Mouse (Mus musculus) layer of hippocampus, adult 9-11 months (tissue): ENCODE results near the gene Ube2f.

ENCODE experiments used
- DNase-seq: peaks from one replicate; pipeline ENCODE4 v3.0.0; 2022

Gene Ube2f

DNA sequence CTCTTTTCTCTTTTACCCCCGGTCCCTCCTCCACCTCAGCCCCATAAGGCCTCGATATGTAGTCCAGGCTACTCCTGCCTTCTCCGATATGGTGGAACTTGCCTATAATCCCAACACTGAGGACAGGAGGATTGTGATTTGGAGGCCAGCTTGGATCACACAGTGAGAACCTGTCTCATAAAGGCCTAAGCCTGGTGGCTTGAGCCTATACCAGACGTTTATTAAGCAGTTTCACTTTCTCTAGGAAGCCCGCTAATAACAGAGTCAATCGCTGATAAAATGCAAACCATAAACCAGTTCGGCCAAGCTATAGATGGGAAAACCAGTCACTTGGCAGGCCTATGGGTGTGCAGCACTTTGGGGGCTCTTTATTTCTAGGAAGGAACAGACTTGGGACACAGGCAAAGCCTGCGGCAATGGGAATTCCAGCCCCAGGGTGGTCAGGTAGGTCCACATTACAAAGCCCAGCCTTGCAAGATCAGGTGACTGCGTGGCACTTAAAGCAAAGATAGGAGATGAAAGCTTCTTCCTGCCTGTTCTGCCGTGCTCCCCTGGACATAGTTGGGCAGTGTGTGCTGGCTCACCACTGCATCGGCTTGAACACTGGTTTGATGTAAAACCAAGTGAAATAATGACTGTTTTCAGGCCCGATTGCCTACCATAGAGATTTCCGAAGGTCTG is 49.1 kb downstream of the Ube2f start:
- DNase-seq, result no peak

DNA sequence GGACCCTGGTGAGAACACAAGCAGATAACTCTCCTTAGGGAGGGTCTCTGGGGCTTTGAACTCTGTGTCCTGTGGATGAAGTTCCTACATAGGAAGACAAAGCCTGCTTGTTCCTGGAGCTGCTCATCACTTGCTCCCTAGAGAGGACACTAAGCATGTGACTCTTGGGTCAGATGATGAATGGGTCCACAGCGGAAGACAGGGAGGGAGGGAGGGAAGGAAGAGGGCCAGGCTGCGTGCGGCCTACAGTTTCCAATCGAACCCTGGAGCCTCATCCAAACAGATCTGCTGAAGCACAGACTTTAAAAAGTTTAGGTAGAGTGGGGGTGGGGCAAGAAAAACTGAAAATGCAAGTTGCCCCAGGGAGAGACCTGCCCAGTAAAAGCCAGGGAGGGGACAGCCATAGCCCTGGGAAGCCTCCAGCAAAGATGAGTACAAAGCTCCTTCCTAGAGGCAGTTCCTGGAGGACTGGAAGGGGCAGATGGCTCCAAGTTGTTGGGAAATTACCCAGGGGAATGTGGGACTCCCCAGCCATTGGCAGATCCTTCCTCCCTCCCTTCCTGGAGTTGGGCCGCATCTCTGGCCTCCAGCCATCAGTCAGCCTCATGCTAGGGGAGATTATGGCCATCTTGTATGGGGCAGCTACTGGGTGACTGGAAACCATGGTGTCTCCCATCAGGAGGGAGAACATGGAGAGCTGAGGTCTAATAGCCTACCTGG is 49.8 kb downstream of the Ube2f start:
- DNase-seq, result no peak

DNA sequence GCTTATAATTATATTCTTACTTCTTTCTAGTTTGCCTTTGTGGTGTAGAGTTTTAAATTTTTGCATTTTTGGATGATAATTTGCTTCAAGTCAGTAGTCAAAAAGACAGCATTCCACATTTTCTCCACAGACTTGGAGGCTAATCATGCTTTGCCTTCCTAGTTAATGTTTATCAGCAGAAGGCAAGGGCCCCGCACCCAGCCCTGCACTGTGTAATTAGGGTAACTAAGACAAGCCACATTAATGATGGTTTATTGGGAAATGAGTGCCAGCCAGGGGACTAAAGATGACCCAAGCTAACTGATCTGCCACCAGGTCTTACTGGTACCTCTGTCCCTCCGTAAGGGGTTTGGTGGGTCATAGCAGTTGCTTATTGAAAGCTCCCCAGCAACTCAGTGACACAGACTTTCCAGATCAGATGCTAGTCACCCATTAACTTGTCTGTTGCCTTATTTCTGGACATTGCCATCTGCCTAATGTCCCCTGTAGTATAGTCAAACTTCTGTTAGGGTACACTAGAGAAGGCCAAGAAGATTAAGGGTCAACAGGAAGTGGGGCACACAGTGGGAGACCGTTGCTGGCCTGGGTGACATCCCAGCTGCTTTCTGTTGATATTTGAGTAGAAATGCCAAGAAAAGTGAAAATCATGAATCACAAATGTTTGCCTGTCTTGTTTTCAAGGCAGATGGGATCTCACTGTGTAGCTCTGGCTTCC is 51.3 kb downstream of the Ube2f start:
- no peak for DNase-seq

DNA sequence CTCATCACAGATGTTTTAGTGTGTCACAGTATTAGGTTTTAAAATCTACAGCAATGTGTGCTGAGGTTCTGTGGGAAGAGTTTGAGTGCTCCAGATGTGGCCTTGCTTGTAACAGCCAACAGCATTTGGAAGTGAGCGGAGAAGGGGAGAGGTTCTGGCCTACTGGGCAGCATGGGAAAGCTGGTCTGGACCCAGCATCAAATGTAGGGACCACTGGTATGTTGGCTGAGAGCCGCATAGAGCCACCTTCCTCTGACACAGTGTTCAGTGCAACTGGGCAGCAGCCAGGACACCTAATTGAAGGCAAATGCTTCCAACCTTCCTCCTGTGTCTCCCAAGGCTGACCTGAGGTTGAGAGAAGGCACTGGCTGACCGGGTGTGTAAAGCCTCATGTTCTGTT is 51.9 kb downstream of the Ube2f start:
- DNase-seq, result no peak

GRCm38 (mm10) chr1:91304621-91305020 is 54.5 kb downstream of the Ube2f start:
- no peak for DNase-seq

DNA sequence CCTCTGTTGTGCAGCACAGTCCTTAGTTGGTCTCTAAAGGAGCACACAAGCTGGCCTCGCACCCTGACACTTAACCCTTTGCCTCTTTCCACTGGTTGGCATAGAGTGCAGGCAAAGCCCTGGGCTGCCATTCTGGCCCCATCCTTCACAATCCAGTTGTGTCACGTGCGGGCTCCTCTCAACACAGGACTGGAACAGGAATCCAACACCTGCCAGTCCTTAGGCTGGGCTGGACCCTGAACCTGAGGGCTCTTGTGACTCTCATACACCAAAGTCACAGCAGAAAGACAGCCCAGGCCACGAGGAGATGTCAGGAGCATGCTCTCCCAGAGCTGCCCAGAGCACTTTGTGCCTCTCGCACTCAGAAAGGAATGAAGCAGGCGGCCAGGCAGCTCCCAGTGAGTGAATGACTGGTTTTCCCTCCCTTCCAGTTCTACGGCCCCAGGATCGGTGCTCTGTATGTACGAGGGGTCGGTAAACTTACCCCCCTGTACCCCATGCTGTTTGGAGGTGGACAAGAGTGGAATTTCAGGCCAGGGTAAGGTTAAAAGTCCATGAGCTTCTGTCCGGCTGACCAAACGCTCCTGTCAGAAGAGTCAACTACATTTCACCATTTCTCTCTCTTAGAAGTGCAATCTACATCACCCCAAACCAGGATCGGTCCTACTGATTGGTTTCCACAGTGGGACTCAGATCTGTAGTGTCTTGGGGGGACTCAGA is 59.4 kb downstream of the Ube2f start:
- no peak for DNase-seq

- no peak for DNase-seq
Observed at GRCm38 (mm10) chr1:91312273-91312672, 62.2 kb downstream of the Ube2f start.

DNA sequence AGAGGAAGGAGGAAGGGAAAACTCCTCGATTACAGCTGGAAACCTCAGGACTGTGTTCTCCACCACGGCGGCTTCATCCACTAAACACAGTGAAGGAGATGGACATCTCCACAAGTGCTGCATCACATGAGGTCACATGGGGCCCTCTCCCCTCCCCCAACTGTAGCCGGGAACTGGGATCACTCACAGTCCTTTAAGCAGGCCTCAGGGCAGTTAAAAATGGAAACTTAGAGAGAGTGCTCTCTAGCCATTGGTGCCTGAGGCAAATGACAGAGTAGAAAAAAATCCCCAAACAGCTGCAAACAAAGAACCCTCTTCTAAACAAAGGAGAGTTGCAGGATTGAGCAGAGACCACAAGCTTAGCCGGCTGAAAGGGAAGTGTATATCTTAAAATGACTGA is 63.1 kb downstream of the Ube2f start:
- DNase-seq, result no peak

- DNase-seq, result no peak
Observed at GRCm38 (mm10) chr1:91317656-91318055, 67.6 kb downstream of the Ube2f start.

- no peak for DNase-seq
Observed at GRCm38 (mm10) chr1:91321760-91322438, 71.8 kb downstream of the Ube2f start, which contains the start of gene Espnl. Gene Espnl (plus strand): TSS chr1:91322075.

DNA sequence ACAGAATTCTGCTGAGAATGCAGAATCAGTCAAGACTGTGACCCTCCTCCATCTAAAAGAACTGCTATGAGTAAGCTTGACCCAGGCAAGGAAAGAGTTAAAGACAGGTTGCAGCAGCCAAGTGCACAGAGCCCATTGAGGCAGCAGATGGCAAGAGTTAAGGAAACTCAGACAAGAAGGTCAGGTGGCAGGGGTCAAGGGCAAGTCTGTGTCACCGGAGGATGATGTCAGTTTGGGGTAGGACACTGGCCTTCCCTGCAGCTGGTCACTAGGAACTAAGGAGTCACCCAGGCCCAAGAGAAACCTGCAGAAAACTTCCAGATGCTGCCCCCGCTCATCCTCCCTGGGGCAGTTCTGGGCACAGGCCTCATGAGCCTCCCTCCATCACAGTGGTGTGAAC is 74.5 kb downstream of the Ube2f start:
- DNase-seq, result no peak

GRCm38 (mm10) chr1:91325488-91326042 is 75.5 kb downstream of the Ube2f start:
- DNase-seq, result no peak

DNA sequence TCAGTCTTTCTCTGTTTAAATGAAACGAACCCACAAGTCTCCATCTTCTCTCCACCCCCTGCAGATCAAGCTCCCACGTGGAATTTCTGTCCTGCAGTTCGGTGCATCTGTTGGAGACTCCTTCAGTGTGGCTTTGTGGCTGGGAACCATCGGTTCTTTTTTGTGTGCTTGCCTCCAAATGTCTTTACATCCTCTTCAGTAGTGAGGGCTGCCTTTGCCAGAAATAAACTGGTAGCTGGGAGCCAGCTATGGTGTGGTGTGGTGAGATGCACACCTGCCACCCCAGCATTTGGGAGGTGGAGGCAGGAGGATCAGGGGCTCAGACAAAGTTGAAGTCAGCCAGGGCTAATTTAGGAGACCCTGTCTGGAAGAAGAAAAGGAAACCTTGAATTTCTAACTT is 82.0 kb downstream of the Ube2f start:
- peak; percentile 40 for DNase-seq

DNA sequence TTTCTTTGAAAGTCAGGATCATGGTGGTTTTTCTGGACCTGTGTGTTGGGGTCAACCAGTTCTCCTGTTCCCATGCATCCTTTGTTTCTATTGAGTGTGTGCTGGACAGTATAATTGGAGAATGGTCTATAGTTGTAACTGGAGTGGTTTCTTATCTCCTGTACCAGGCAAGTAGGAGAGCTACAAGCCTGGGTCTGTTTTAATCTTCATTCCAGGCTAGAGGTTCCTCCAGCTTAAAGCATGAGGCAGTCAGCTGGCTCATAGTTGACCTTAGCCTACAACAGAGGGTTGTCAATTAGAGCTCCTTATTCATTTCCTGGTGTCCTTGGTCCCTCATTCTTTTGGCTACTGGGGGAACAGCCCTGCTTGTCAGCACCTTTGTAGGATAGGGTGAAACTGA is 83.5 kb downstream of the Ube2f start:
- no peak for DNase-seq

- no peak for DNase-seq
Observed at GRCm38 (mm10) chr1:91337355-91337754, 87.3 kb downstream of the Ube2f start.
